In genomic region chr9:101476223-101476622, GRCm38 (mm10) we compare ENCODE assay signal across 17 mouse cellular contexts.
"Had no signal": no experiment of that assay in that cellular context is flagged by ENCODE, and none has a peak within 500 bp of the region (broad histone marks: within the 10 kb centered on the region; RNA-seq: fewer than 3 reads in every experiment).

No protein-coding gene starts in this region.

- H3K9ac ChIP-seq: limb, embryonic 13.5 days; midbrain, embryonic 12.5 days; neural tube, embryonic 13.5 days had no signal

- H3K4me3 ChIP-seq: limb, embryonic 13.5 days; midbrain, embryonic 12.5 days; neural tube, embryonic 13.5 days had no signal

- H3K27ac ChIP-seq: limb, embryonic 13.5 days; midbrain, embryonic 12.5 days; neural tube, embryonic 13.5 days had no signal

- H3K36me3 ChIP-seq: limb, embryonic 13.5 days; midbrain, embryonic 12.5 days; neural tube, embryonic 13.5 days had no signal

- H3K9me3 ChIP-seq: limb, embryonic 13.5 days; neural tube, embryonic 13.5 days had no signal

- H3K4me2 ChIP-seq: limb, embryonic 13.5 days; liver, embryonic 11.5 days; midbrain, embryonic 12.5 days; neural tube, embryonic 13.5 days had no signal

- DNase-seq: kidney, adult 11 months; kidney, adult 9 months; kidney, postnatal 14 days; layer of hippocampus, postnatal 36 days; left cerebral cortex, postnatal 4 days; lung, adult 18-20 months; lung, postnatal 14 days; retina, postnatal 1 day; right cerebral cortex, postnatal 4 days; spleen, adult 18-20 months; thymus, adult 2 months; thymus, postnatal 25 days had no signal

- H3K27me3 ChIP-seq: limb, embryonic 13.5 days; midbrain, embryonic 12.5 days; neural tube, embryonic 13.5 days had no signal

- ATAC-seq: midbrain, embryonic 16.5 days had no signal

- H3K4me1 ChIP-seq: limb, embryonic 13.5 days had no signal
